ENCODE assay signal across 8 mouse cellular contexts in genomic region chr7:49758934-49759571, GRCm38 (mm10). TPM values are rescaled to one million over a fixed set of nuclear protein-coding genes. Genes with fewer than 3 reads are reported as not detected.
DNase-seq lines count a peak whose midpoint lies in the region; ATAC-seq lines count a peak whose summit lies in the region.

Gene Htatip2 (plus strand): TSS chr7:49759115.

- no peaks in the 10 kb centered on the region for H3K9me3 ChIP-seq in forebrain, embryonic 12.5 days

- intact Hi-C loops in heart, postnatal 14 days (cut with DNase I) = no loop called here

- H3K27ac ChIP-seq in forebrain, embryonic 12.5 days = no peak within 1 kb of the TSS

- H3K9ac ChIP-seq in forebrain, embryonic 12.5 days = peak within 1 kb of the TSS; percentile 59

- 3% methylated on average over 42 of the region's 42 CpGs for WGBS in forebrain, embryonic 12.5 days

- H3K27me3 ChIP-seq in forebrain, embryonic 12.5 days = peaks cover 89% of the 10 kb centered on the region

- H3K36me3 ChIP-seq in forebrain, embryonic 12.5 days (replicated peaks) = no peaks in the 10 kb centered on the region

- peak; percentile 78 for ATAC-seq in forebrain, embryonic 12.5 days (ENCODE audit: low FRiP score)

- H3K4me2 ChIP-seq in forebrain, embryonic 12.5 days = peak within 1 kb of the TSS; percentile 76

- H3K4me1 ChIP-seq in forebrain, embryonic 12.5 days = peaks cover 11% of the 10 kb centered on the region

- H3K4me3 ChIP-seq in forebrain, embryonic 12.5 days (replicated peaks) = peak within 1 kb of the TSS; percentile 51

- peak; percentile 82 for DNase-seq in CD4-positive, CD25-positive, alpha-beta regulatory T cell, adult 2 months (ENCODE audit: low read depth, low spot score)
- peak; percentile 75 for DNase-seq in adrenal gland, postnatal 10 days
- peak; percentile 59 to 62 for DNase-seq in heart, postnatal 14 days
- DNase-seq in kidney, postnatal 4 days = peak; percentile 54 to 66
- peak; percentile 64 for DNase-seq in lung, postnatal 10 days
- DNase-seq in right cerebral cortex, postnatal 10 days (ENCODE audit: low spot score in 2 of 2) = peak; percentile 50 to 57
- no peak for DNase-seq in adipocyte (ENCODE audit: low spot score)

RNA-seq across cellular contexts. Expression of gene Htatip2, which starts in this region (rescaled TPM):
- total RNA-seq in adrenal gland, postnatal 10 days (2021) = 10 to 100 TPM; 16.1 to 17.7 TPM
- polyA plus RNA-seq in forebrain, embryonic 12.5 days (2016; fragmentation: Nextera tagmentation; extraction: Ambion mirVana) = 2.9 and 3.6 TPM in 2 replicates
- total RNA-seq in heart, postnatal 14 days (2021) = 1 to 10 TPM; 5.3 to 6.9 TPM
